Comparison of ENCODE assay signal across 13 mouse cellular contexts in the genomic region with DNA sequence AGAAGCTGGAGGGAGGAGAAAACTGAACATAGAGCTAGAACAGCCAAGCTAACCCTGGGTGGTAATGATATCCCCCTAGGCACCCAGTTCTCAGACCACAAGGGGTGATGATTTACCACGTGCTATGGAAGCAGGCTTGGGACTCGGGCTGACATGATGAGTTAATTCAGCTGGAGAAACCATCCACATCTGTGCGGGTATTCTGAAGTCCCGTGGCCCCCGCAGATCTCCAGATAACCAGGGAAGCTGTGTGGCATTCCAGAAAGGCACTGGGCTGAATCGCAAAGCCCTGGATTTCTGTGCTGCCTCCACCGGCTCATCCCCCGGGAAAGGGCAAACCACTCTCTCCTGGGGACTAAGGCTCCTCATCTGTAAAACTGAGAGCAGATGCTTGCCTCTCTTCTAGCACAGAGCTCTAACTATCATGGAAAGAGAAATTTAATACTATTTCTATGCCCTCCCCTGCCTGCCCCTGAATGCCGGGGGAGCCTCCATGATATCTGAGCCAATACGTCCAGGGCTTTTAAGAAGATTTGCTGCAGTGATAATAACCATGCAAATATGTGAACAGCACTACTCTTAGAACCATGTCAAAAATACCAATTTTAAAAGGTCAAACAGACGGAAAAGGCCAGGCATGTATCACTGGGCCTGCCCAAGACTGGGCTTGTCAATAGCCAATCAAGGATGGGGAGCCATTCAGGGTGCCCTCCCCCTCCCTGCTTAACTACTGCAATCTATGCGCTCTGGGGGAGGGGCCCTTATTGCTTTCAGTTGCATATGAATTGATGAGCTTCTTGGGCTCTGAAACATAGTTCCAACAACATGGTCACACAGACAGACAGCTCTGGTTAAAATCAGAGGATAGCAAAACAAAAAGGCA.
DNase-seq lines count a peak whose midpoint lies in the region; ATAC-seq lines count a peak whose summit lies in the region.
"Had no signal": no experiment of that assay in that cellular context is flagged by ENCODE, and none has a peak within 500 bp of the region (broad histone marks: within the 10 kb centered on the region; RNA-seq: fewer than 3 reads in every experiment).

No protein-coding gene starts in this region.

- H3K27ac ChIP-seq in lung, embryonic 16.5 days (ENCODE audit: low read length), result peak overlapping the region; percentile 66
- H3K27ac ChIP-seq in forebrain, embryonic 14.5 days (ENCODE audit: low read depth, low read length), result peak overlapping the region; percentile 5; the same call in 1 of the 2 replicates
- H3K27ac ChIP-seq in limb, embryonic 11.5 days (replicated peaks; ENCODE audit: low read depth, low read length), result 0 out of 2 replicates have a peak overlapping the region, but pooled peaks have one; percentile 33
- H3K27ac ChIP-seq: heart, embryonic 13.5 days had no signal

- no peaks in the 10 kb centered on the region for H3K27me3 ChIP-seq in lung, embryonic 16.5 days (ENCODE audit: control insufficient read depth, insufficient read depth, low read depth, low read length)
- H3K27me3 ChIP-seq in forebrain, embryonic 14.5 days (replicated peaks; ENCODE audit: control insufficient read depth, insufficient read depth, low read length), result no peaks in the 10 kb centered on the region
- H3K27me3 ChIP-seq in limb, embryonic 11.5 days (ENCODE audit: control insufficient read depth, insufficient read depth, low read length), result no peaks in the 10 kb centered on the region
- H3K27me3 ChIP-seq: CH12.LX; heart, embryonic 13.5 days; stomach, embryonic 15.5 days had no signal

- peaks cover 18% of the 10 kb centered on the region for H3K4me1 ChIP-seq in lung, embryonic 16.5 days (replicated peaks; ENCODE audit: control insufficient read depth, insufficient read depth, low read length)
- peaks cover 9% of the 10 kb centered on the region; the same call in 1 of the 2 replicates for H3K4me1 ChIP-seq in forebrain, embryonic 14.5 days (ENCODE audit: control insufficient read depth, insufficient read depth, low read length)
- peaks cover 36% of the 10 kb centered on the region for H3K4me1 ChIP-seq in limb, embryonic 11.5 days (ENCODE audit: control insufficient read depth, insufficient read depth, low read length)

- 0 out of 2 replicates have a peak overlapping the region, but pooled peaks have one; percentile 11 for H3K9ac ChIP-seq in lung, embryonic 16.5 days (ENCODE audit: low read length)
- H3K9ac ChIP-seq in forebrain, embryonic 14.5 days (ENCODE audit: low read length), result no peak overlapping the region
- H3K9ac ChIP-seq in limb, embryonic 11.5 days (ENCODE audit: low read length), result no peak overlapping the region
- H3K9ac ChIP-seq: heart, embryonic 13.5 days; liver, postnatal 0 days; stomach, embryonic 15.5 days had no signal

- H3K9me3 ChIP-seq in lung, embryonic 16.5 days (ENCODE audit: control insufficient read depth, low read length), result no peaks in the 10 kb centered on the region
- no peaks in the 10 kb centered on the region for H3K9me3 ChIP-seq in forebrain, embryonic 14.5 days (replicated peaks; ENCODE audit: control insufficient read depth, low read length)
- no peaks in the 10 kb centered on the region for H3K9me3 ChIP-seq in limb, embryonic 11.5 days (ENCODE audit: control insufficient read depth, low read length)
- H3K9me3 ChIP-seq: heart, embryonic 13.5 days; stomach, embryonic 15.5 days had no signal

- no peak overlapping the region for H3K4me2 ChIP-seq in lung, embryonic 16.5 days (ENCODE audit: low read depth, low read length)
- H3K4me2 ChIP-seq in forebrain, embryonic 14.5 days (ENCODE audit: low read length), result no peak overlapping the region
- H3K4me2 ChIP-seq in limb, embryonic 11.5 days (ENCODE audit: low read depth, severe bottlenecking), result 0 out of 2 replicates have a peak overlapping the region, but pooled peaks have one; percentile 10
- H3K4me2 ChIP-seq: heart, embryonic 13.5 days; stomach, embryonic 15.5 days had no signal

- WGBS in lung, embryonic 16.5 days, result 37% methylated on average over 12 of the region's 12 CpGs
- WGBS in forebrain, embryonic 14.5 days, result 31% methylated on average over 12 of the region's 12 CpGs
- 28% methylated on average over 12 of the region's 12 CpGs for WGBS in limb, embryonic 11.5 days

- no peak overlapping the region for H3K4me3 ChIP-seq in lung, embryonic 16.5 days (ENCODE audit: low read length)
- no peak overlapping the region for H3K4me3 ChIP-seq in forebrain, embryonic 14.5 days (ENCODE audit: low read depth, low read length)
- H3K4me3 ChIP-seq in limb, embryonic 11.5 days (ENCODE audit: low read depth, low read length), result no peak overlapping the region
- H3K4me3 ChIP-seq: heart, embryonic 13.5 days; stomach, embryonic 15.5 days had no signal

- ATAC-seq in lung, embryonic 16.5 days (ENCODE audit: low read depth), result no peak
- peak; percentile 38; the same call in 1 of the 2 replicates for ATAC-seq in forebrain, embryonic 14.5 days
- 0 out of 2 replicates have a peak, but pooled peaks have one; percentile 14 for ATAC-seq in limb, embryonic 11.5 days (ENCODE audit: insufficient number of reproducible peaks, low FRiP score, low TSS enrichment, low read depth)
- ATAC-seq: liver, postnatal 0 days had no signal

- no peaks in the 10 kb centered on the region for H3K36me3 ChIP-seq in lung, embryonic 16.5 days (ENCODE audit: control insufficient read depth, insufficient read depth, low read length)
- no peaks in the 10 kb centered on the region for H3K36me3 ChIP-seq in forebrain, embryonic 14.5 days (ENCODE audit: control insufficient read depth, insufficient read depth, low read length)
- no peaks in the 10 kb centered on the region for H3K36me3 ChIP-seq in limb, embryonic 11.5 days (ENCODE audit: control insufficient read depth, insufficient read depth, low read length)
- H3K36me3 ChIP-seq: heart, embryonic 13.5 days; stomach, embryonic 15.5 days had no signal

- no peak for DNase-seq in lung, adult 18-20 months
- DNase-seq in forebrain, embryonic 14.5 days (ENCODE audit: low spot score), result no peak
- DNase-seq in limb, embryonic 11.5 days (ENCODE audit: low spot score), result peak; percentile 38
- peak; percentile 33 for DNase-seq in retina, embryonic 14.5 days (ENCODE audit: low spot score)
- DNase-seq in urinary bladder, postnatal 36 days (ENCODE audit: low spot score in 2 of 2), result no peak
- no peak for DNase-seq in gastrocnemius, postnatal 10 days
- no peak for DNase-seq in cerebellum, adult 11-12 months
- DNase-seq: layer of hippocampus, adult 9-11 months; liver, postnatal 0 days had no signal

Comparison
In these comparisons a context has a peak if more than half of its experiments do, and no peak if none do; other contexts are left out.
1. H3K27ac ChIP-seq: peak in every context shown above with its lines; median percentile 66 in lung, embryonic 16.5 days; 33 in limb, embryonic 11.5 days; 5 in forebrain, embryonic 14.5 days.
2. DNase-seq: peak in limb, embryonic 11.5 days (single experiment) and retina, embryonic 14.5 days (single experiment); none in lung, adult 18-20 months (0 of 2), forebrain, embryonic 14.5 days (single experiment), urinary bladder, postnatal 36 days (0 of 2), gastrocnemius, postnatal 10 days (single experiment) and cerebellum, adult 11-12 months (single experiment).